Mouse (Mus musculus) forebrain, embryonic 15.5 days (tissue): ENCODE measurements around the gene C330007P06Rik. TPM values are rescaled to one million over a fixed set of nuclear protein-coding genes. Genes with fewer than 3 reads are reported as not detected.
A peak's percentile ranks its signal among the peaks of the same experiment; 100 is the strongest.

ENCODE experiments used
- ATAC-seq: fragments of 200-750 bp; cut with Nextera tagmentation; replicated peaks from 2 replicates; pipeline ENCODE4 v1.8.0; 2017; ENCODE audit warnings: mild to moderate bottlenecking, moderate TSS enrichment, moderate library complexity
- H3K27ac ChIP-seq: fragments of 300-500 bp; sonication (generic); replicated peaks from 2 replicates; pipeline ENCODE4 v1.5.1; 2015; ENCODE audit warnings: mild to moderate bottlenecking, inconsistent platforms
- H3K27me3 ChIP-seq: fragments of 300-500 bp; sonication (generic); 2 replicates; pipeline ENCODE4 v1.6.1; 2015; ENCODE audit warnings: inconsistent platforms
- H3K36me3 ChIP-seq: fragments of 300-500 bp; sonication (generic); 2 replicates; pipeline ENCODE4 v1.6.1; 2015; ENCODE audit warnings: mild to moderate bottlenecking, inconsistent platforms
- H3K4me1 ChIP-seq: fragments of 300-500 bp; sonication (generic); 2 replicates; pipeline ENCODE4 v1.6.1; 2015; ENCODE audit warnings: inconsistent platforms
- H3K4me2 ChIP-seq: fragments of 300-500 bp; sonication (generic); replicated peaks from 2 replicates; pipeline ENCODE4 v1.6.1; 2015; ENCODE audit warnings: mild to moderate bottlenecking, inconsistent platforms
- H3K4me3 ChIP-seq: fragments of 300-500 bp; sonication (generic); 2 replicates; pipeline ENCODE4 v1.5.1; 2015; ENCODE audit warnings: mild to moderate bottlenecking, inconsistent platforms
- H3K9ac ChIP-seq: fragments of 300-500 bp; sonication (generic); replicated peaks from 2 replicates; pipeline ENCODE4 v1.6.1; 2015; ENCODE audit warnings: mild to moderate bottlenecking, inconsistent platforms
- H3K9me3 ChIP-seq: fragments of 300-500 bp; sonication (generic); 2 replicates; pipeline ENCODE4 v1.6.1; 2016; ENCODE audit warnings: inconsistent platforms
- WGBS: fragments of 180-500 bp; shearing (Covaris S2); methylation state at CpG from one replicate; pipeline ENCODE4 v1.1.7; 2015; ENCODE audit warnings: mixed read lengths; 5-methylcytosine and 5-hydroxymethylcytosine counted together
- polyA plus RNA-seq: library from polyadenylated mRNA; unstranded; fragments of >200 nt; fragmentation: Nextera tagmentation; extraction: Ambion mirVana; gene quantifications from 2 replicates; pipeline ENCODE4 v1.2.1, GENCODE M21; 2015

Gene C330007P06Rik
- polyA plus RNA-seq, 1 experiment from 2014 or later: 24.7 TPM

GRCm38 (mm10) chrX:36830271-36830670 lies 43.6 kb downstream of the C330007P06Rik start:
- no peak overlapping the region for H3K4me3 ChIP-seq
- WGBS: 21% methylated on average over 5 of the region's 5 CpGs
- H3K27me3 ChIP-seq: no peaks in the 10 kb centered on the region
- no peaks in the 10 kb centered on the region for H3K4me1 ChIP-seq
- H3K36me3 ChIP-seq: no peaks in the 10 kb centered on the region
- no peak overlapping the region for H3K9ac ChIP-seq
- no peak overlapping the region for H3K4me2 ChIP-seq
- H3K27ac ChIP-seq: no peak overlapping the region
- no peak for ATAC-seq
- no peaks in the 10 kb centered on the region for H3K9me3 ChIP-seq

- no peak overlapping the region for H3K4me2 ChIP-seq
- no peaks in the 10 kb centered on the region for H3K27me3 ChIP-seq
- H3K9me3 ChIP-seq: no peaks in the 10 kb centered on the region
- H3K9ac ChIP-seq: no peak overlapping the region
- WGBS: 91% methylated on average over 4 of the region's 5 CpGs
- H3K4me1 ChIP-seq: no peaks in the 10 kb centered on the region
- no peak overlapping the region for H3K4me3 ChIP-seq
- no peak overlapping the region for H3K27ac ChIP-seq
- ATAC-seq: no peak
- no peaks in the 10 kb centered on the region for H3K36me3 ChIP-seq
Measured at GRCm38 (mm10) chrX:36826873-36827272, 47.0 kb downstream of the C330007P06Rik start.

DNA sequence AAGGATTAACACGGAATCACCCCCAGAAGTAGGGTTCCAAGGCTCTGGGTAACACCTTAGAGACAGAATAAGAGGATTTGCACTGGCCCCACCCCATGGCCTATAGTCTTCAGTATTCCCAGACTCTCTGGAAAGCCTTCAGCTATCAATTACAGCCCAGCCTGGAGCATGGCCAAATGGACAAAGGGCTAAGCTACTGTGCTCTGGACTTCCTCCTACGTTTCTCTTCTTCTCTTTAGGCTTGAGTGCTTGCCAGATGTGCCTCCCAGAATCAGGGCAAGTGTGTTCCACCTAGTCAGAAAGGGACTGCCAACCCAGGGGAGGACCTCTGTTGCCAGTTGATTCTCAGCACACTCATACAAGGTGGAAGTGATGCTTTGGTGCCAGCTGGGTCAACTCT lies 48.9 kb downstream of the C330007P06Rik start:
- Histone ChIP-seq H3K27ac (no peak overlapping the region), H3K4me3 (no peak overlapping the region), H3K36me3 (no peaks in the 10 kb centered on the region), H3K27me3 (no peaks in the 10 kb centered on the region), H3K9ac (no peak overlapping the region), H3K9me3 (no peaks in the 10 kb centered on the region), H3K4me1 (no peaks in the 10 kb centered on the region), H3K4me2 (no peak overlapping the region)
- 49% methylated on average over 2 of the region's 2 CpGs for WGBS
- no peak for ATAC-seq

DNA sequence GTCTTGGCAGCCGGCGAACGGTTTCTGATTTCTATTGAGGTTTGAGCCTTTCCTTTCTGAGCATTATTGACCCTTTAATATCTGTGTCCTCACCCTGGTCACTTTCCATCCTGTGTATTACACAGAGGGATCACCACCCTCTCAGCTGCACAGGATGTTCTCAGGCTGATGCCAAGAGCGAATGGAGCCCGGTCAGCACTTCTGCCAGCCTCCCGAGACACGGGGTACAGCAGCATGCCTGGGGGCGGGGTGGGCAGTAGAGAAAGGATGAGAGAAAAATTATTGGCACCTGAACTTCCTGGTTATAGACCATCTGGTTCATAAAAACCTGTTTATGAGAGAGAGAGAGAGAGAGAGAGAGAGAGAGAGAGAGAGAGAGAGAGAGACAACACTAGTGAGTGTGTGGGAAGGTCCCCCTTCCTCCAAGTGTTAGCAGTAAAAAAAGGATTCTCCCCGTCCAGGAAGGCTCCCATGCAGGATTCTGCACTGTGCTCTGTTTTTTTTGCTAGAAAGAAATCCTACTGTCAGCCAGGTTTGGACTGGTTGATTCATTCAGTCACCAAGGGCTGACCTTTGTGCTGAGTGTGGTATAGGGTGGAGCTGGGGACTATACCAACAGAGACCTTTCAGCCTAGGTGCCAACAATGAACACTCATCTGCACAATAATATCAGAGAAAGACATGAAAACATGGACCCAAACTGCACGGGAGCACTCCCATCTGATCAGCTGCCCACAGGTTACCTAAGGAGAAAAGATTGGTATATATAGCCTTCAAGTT lies 49.8 kb downstream of the C330007P06Rik start:
- ATAC-seq: no peak
- WGBS: 87% methylated on average over 10 of the region's 10 CpGs

GRCm38 (mm10) chrX:36820201-36820600 lies 53.7 kb downstream of the C330007P06Rik start:
- H3K27me3 ChIP-seq: no peaks in the 10 kb centered on the region
- WGBS: 10% methylated on average over 4 of the region's 4 CpGs
- ATAC-seq: no peak

More for the DNA sequence above, 49.8 kb downstream of the C330007P06Rik start:
- Histone ChIP-seq H3K4me2 (no peak overlapping the region), H3K4me1 (no peaks in the 10 kb centered on the region), H3K9me3 (no peaks in the 10 kb centered on the region), H3K9ac (no peak overlapping the region), H3K36me3 (no peaks in the 10 kb centered on the region), H3K27me3 (no peaks in the 10 kb centered on the region), H3K27ac (no peak overlapping the region), H3K4me3 (no peak overlapping the region)

GRCm38 (mm10) chrX:36819575-36819974 lies 54.3 kb downstream of the C330007P06Rik start:
- no peak overlapping the region for H3K4me3 ChIP-seq
- H3K27ac ChIP-seq: no peak overlapping the region
- no peak overlapping the region for H3K4me2 ChIP-seq
- H3K36me3 ChIP-seq: no peaks in the 10 kb centered on the region
- peaks cover 10% of the 10 kb centered on the region; the same call in 1 of the 2 replicates for H3K4me1 ChIP-seq
- no peak for ATAC-seq
- 75% methylated on average over 4 of the region's 4 CpGs for WGBS
- H3K9me3 ChIP-seq: no peaks in the 10 kb centered on the region
- H3K27me3 ChIP-seq: no peaks in the 10 kb centered on the region
- no peak overlapping the region for H3K9ac ChIP-seq

More at GRCm38 (mm10) chrX:36820201-36820600, 53.7 kb downstream of the C330007P06Rik start:
- no peaks in the 10 kb centered on the region for H3K36me3 ChIP-seq
- no peak overlapping the region for H3K9ac ChIP-seq
- H3K4me3 ChIP-seq: no peak overlapping the region
- no peak overlapping the region for H3K4me2 ChIP-seq
- H3K4me1 ChIP-seq: peaks cover 10% of the 10 kb centered on the region; the same call in 1 of the 2 replicates
- no peaks in the 10 kb centered on the region for H3K9me3 ChIP-seq
- H3K27ac ChIP-seq: no peak overlapping the region

GRCm38 (mm10) chrX:36816953-36817441 lies 56.9 kb downstream of the C330007P06Rik start:
- Histone ChIP-seq H3K36me3 (no peaks in the 10 kb centered on the region), H3K4me3 (peak overlapping the region; percentile 22), H3K9ac (peak overlapping the region; percentile 35; the same call in 1 of the 2 replicates), H3K9me3 (no peaks in the 10 kb centered on the region), H3K27me3 (no peaks in the 10 kb centered on the region), H3K4me1 (peaks cover 10% of the 10 kb centered on the region; the same call in 1 of the 2 replicates), H3K4me2 (peak overlapping the region; percentile 36), H3K27ac (peak overlapping the region; percentile 87)
- peak; percentile 88 for ATAC-seq
- WGBS: 17% methylated on average over 9 of the region's 10 CpGs

GRCm38 (mm10) chrX:36816368-36816899 lies 57.5 kb downstream of the C330007P06Rik start:
- H3K4me3 ChIP-seq: peak overlapping the region; percentile 22; the same call in 1 of the 2 replicates
- peaks cover 10% of the 10 kb centered on the region; the same call in 1 of the 2 replicates for H3K4me1 ChIP-seq
- H3K36me3 ChIP-seq: no peaks in the 10 kb centered on the region
- peak overlapping the region; percentile 87 for H3K27ac ChIP-seq
- peak overlapping the region; percentile 36 for H3K4me2 ChIP-seq
- no peaks in the 10 kb centered on the region for H3K27me3 ChIP-seq
- H3K9me3 ChIP-seq: no peaks in the 10 kb centered on the region
- peak; percentile 47 for ATAC-seq
- no peak overlapping the region for H3K9ac ChIP-seq
- 24% methylated on average over 8 of the region's 8 CpGs for WGBS

GRCm38 (mm10) chrX:36815439-36815838 lies 58.5 kb downstream of the C330007P06Rik start:
- Histone ChIP-seq H3K9ac (no peak overlapping the region), H3K4me1 (peaks cover 10% of the 10 kb centered on the region; the same call in 1 of the 2 replicates), H3K27ac (no peak overlapping the region), H3K27me3 (no peaks in the 10 kb centered on the region), H3K4me2 (no peak overlapping the region), H3K9me3 (no peaks in the 10 kb centered on the region), H3K4me3 (no peak overlapping the region), H3K36me3 (no peaks in the 10 kb centered on the region)
- 66% methylated on average over 4 of the region's 4 CpGs for WGBS
- no peak for ATAC-seq

DNA sequence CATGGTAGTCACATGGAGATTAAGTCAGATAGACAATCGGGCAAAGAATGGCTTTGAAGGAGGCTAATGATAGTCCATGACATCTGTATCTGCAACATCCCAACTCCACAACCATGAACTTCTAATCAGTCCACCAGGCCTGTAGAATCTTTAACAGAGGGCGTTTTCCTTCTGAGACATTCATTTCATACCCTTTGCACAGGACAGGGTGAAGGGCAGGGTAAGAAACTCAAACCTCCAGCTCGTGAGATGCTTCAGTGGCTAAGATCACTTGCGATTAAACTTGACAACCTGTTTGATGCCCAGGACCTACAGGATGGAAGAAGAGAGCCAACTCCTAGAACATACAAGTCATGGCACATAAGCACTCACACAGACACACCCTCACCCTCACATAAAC lies 58.9 kb downstream of the C330007P06Rik start:
- H3K4me1 ChIP-seq: peaks cover 10% of the 10 kb centered on the region; the same call in 1 of the 2 replicates
- WGBS: 88% methylated on average over 4 of the region's 4 CpGs
- no peak overlapping the region for H3K9ac ChIP-seq
- H3K27me3 ChIP-seq: no peaks in the 10 kb centered on the region
- H3K36me3 ChIP-seq: no peaks in the 10 kb centered on the region
- no peaks in the 10 kb centered on the region for H3K9me3 ChIP-seq
- ATAC-seq: no peak
- H3K4me2 ChIP-seq: no peak overlapping the region
- no peak overlapping the region for H3K27ac ChIP-seq
- H3K4me3 ChIP-seq: no peak overlapping the region

DNA sequence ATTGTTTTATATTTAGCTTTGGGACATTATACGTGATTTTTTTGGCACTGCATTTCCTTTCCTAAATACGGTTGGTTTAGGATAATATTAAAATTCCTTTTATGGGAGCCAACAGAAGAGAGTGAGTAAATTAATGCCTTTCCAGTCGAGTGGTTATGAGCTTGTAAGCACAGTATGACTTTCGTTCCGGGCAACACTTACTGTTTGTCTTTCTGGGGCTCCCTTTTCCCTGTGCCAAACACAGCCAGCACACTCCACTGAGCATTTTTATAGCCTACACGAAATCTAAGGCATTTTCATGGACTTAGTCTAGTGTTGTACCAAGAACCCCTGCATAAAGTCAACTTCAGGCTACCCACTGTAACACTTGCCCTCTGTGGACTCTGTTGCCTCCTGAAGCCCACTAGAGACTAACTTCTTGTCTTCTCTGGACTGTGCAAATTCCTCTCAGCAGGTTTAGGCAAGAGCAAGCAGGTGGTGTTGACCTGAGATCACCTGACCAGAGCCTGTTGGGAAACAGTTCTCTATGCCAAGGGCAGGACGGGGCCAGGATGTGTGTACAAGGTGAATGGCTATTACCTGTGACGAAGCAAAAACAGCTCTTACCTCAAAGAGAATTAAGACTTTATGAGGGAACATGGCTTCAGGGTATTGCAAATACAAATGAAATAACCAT lies 59.6 kb downstream of the C330007P06Rik start:
- Histone ChIP-seq H3K27ac (no peak overlapping the region), H3K4me1 (peaks cover 10% of the 10 kb centered on the region; the same call in 1 of the 2 replicates), H3K9ac (no peak overlapping the region), H3K36me3 (no peaks in the 10 kb centered on the region), H3K9me3 (no peaks in the 10 kb centered on the region), H3K27me3 (no peaks in the 10 kb centered on the region), H3K4me2 (no peak overlapping the region), H3K4me3 (no peak overlapping the region)
- no peak for ATAC-seq
- 74% methylated on average over 8 of the region's 8 CpGs for WGBS

- Histone ChIP-seq H3K4me1 (peaks cover 9% of the 10 kb centered on the region), H3K9me3 (no peaks in the 10 kb centered on the region), H3K27me3 (no peaks in the 10 kb centered on the region), H3K27ac (no peak overlapping the region), H3K4me3 (no peak overlapping the region), H3K4me2 (no peak overlapping the region), H3K9ac (no peak overlapping the region), H3K36me3 (no peaks in the 10 kb centered on the region)
- no peak for ATAC-seq
- 34% methylated on average over 5 of the region's 5 CpGs for WGBS
Measured at GRCm38 (mm10) chrX:36811377-36811776, 62.5 kb downstream of the C330007P06Rik start.
